Mouse (Mus musculus) gastrocnemius, postnatal 25 days (tissue): Measurements from ENCODE around the gene Psmd9. TPM values are rescaled to one million over a fixed set of nuclear protein-coding genes. Genes with fewer than 3 reads are reported as not detected.

ENCODE experiments used
- DNase-seq: peaks from one replicate; pipeline ENCODE4 v3.0.0; 2022
- total RNA-seq, 2 experiments: library from RNA; stranded (reverse); gene quantifications; 1 replicate in 1 of 2; 2 replicates in 1 of 2; pipeline ENCODE4 v1.2.3; 2021

The Psmd9 gene
- total RNA-seq, 2 experiments from 2014 or later: 14.2 to 15.2 TPM

DNA sequence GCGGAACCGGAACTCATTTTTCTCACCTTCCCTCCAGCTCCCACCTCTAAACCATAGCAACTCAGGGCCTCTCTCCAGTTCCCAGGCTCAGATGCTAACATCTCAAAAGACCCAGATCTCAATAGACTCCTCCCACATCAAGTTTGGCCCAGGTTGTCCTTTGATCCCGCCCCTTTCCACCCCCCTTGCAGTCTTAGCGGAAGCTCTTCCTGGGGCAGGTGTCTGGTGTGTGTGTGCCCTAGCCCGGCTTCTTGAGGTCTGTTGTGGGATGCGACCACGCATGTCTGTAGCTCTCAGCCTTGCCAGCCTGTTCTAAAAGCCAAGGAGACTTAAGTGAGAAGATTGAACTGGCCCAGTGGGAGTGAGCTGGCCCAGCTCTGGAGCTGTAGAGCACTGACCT is 18.6 kb upstream of the Psmd9 start:
- no peak for DNase-seq

DNA sequence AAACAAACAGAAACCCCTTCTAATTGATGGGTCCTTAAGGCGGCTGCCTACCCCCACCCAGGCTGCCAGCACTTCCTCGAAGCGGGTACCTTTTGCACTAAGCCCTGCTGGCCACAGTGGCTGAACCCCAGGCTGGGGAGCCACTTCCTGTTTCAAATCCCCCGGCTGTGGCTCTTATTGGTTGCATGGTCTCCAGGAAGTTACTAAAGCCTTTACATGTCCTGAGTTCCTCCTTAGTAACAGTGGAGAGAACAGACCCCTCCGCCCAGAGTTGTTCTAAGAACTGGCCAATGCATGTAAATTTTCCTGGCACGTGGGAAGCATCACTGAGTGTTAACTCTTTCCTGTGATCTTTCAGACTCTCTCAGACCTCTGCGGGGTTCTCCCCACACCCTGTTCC is 18.1 kb upstream of the Psmd9 start:
- DNase-seq: no peak

DNA sequence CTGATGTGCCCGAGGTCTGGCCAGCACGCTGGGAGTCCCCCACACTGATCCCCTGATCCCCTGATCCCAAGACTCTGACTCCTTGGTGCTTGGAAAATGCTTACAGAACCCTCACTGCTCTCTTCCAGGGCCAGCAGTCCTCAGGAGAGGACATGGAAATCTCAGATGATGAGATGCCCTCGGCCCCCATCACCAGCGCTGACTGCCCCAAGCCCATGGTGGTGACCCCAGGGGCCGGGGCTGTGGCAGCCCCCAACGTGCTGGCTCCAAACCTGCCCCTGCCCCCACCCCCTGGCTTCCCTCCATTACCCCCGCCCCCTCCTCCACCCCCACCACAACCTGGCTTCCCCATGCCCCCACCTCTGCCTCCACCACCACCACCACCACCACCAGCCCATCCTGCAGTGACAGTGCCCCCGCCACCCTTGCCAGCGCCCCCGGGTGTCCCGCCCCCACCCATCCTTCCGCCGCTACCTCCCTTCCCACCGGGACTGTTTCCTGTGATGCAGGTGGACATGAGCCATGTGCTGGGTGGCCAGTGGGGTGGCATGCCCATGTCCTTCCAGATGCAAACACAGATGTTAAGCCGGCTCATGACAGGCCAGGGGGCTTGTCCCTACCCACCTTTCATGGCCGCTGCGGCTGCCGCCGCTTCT is 17.4 kb upstream of the Psmd9 start:
- no peak for DNase-seq

DNA sequence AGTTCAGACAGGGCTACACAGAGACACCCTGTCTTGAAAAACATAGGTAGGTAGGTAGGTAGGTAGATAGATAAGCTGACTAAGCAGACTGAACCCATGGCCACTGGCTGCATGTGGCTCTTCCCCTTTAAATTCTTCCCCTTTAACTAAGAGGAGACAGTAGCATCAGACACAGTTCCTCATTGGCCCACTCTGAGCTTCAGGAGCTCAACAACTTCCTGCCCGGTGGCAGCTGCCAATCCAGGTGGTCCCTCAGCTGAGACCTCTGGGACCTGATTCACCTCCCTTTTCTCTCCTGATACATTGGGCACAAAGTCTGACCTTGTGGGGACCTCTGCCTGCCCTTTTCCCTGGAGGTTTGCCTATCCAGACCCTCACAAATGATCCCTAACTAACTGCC is 16.3 kb upstream of the Psmd9 start:
- DNase-seq: no peak

DNA sequence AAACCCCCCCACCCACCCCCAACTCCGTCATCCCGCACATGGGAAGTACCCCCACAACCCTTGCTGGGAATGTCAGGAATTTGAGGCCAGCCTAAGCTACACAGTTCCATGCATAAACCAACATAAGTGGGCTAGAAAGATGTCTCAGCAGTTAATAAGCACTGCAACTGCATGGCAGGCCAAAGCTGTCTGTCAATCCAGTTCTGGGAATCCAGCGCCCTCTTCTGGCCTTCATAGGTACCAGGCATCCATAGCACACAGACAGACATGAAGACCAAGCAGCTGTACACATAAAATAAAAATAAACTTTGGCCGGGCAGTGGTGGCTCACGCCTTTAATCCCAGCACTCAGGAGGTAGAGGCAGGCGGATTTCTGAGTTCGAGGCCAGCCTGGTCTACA is 13.8 kb upstream of the Psmd9 start:
- DNase-seq: peak; percentile 70

DNA sequence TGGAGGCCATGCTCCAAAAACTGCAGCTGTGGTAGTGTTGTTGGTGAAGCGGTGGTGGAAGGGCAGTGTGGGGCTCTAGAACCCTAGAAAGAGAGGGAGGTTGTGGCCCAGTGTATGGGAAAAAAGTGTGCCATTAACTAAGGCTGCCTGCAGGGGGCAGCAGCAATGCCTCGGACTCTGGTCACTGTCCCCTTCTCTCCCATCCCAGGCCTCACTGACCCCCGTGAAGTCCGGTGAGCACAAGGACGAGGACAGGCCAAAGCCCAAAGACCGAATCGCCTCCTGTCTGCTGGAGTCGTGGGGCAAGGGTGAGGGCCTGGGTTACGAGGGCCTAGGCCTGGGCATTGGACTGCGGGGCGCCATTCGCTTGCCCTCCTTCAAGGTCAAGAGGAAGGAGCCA is 12.4 kb upstream of the Psmd9 start:
- no peak for DNase-seq

DNA sequence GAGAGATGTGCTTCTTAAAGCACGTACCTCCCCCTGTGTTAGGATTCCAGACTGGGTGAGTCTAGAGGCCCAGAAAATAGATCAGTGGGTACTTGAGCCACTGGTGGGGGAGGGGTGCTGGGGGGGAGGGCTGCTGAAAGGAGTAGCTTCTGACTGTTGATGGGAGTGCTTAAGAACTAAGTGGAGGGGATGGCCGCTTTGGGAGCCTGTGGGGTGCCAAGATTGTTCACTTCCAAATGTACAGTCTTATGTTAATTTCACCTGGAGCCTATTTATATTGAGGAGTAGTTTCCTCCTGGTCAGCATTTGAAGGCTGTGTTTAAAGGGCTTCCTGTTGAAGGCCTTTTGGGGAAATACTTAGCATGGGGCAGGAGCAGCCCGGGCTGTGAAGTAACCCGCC is 11.2 kb upstream of the Psmd9 start:
- DNase-seq: no peak

DNA sequence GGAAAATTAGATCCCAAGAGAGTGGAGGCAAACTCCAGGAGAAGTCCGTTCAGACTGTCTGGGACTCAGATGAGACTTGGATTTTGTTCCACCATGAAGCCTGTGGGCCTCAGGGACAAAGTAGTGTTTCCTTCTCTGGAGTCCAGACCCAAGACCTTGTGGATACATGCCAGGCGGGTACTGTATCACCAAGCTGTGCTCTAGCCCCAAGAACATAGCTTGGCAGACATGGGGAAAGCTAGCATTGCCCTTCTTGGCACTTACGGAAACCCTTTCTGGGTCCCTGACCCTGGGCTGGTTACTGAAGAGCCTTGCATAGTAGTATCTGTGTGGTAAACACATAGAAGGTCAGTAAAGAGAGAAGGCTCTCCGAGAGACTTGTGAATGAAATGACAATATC is 9.8 kb upstream of the Psmd9 start:
- DNase-seq: no peak

DNA sequence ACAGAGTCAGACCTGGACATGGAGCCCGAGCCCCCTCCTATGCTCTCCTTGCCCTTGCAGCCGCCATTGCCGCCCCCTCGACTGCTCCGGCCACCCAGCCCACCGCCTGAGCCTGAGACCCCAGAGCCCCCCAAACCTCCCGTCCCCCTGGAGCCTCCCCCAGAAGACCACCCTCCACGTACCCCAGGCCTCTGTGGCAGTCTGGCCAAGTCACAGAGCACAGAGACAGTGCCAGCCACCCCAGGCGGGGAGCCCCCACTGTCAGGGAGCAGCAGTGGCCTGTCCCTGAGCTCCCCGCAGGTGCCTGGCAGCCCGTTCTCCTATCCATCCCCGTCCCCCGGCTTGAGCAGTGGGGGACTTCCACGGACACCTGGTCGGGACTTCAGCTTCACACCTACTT is 9.3 kb upstream of the Psmd9 start:
- no peak for DNase-seq

DNA sequence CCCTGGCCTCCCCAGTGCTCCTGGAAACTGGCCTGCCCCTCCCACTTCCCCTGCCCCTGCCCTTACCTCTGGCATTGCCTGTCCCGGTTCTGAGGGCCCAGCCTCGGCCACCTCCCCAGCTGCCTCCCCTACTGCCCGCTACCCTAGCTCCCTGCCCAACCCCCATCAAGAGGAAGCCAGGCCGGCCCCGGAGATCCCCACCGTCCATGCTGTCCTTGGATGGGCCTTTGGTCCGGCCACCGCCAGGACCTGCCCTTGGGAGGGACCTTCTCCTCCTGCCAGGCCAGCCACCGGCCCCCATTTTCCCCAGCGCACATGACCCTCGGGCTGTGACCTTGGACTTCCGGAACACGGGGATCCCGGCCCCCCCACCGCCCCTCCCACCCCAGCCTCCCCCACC is 8.9 kb upstream of the Psmd9 start:
- no peak for DNase-seq

DNA sequence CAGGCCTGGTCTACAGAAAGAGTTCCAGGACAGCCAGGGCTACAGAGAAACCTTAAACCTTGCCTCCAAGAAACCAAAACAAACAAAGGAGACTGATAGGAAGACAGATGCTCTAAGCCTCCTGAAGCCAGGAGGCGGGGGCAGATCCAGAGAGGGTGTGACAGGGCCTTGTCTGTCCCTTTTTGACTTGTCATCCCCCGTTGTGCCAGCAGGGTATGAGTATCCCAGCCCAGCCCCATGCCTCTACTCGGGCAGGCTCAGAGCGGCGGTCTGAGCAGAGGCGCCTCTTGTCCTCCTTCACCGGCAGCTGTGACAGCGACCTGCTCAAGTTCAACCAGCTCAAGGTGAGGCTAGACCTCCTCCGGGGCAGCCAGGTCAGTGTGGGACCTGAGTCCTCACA is 6.3 kb upstream of the Psmd9 start:
- no peak for DNase-seq

DNA sequence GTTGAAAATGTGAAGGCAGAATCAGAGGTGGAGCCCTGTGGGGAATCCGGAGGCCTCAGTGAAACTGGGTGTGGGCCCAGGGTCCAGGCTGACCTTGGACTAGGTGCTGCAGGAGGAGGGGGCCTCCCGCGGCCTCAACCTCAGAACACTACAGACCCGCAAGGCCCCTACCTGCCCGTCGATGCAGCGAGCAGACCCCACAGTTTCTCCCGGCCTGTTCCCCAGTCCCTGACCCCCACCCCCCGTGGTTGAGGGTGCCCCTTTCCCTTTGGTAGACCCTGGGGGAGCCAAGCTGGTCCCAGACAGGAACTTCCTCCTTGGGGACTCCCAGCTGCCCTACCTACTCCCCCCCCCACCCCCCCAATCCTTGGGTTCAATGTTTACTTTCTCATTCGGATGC is 2.8 kb upstream of the Psmd9 start:
- DNase-seq: no peak

DNA sequence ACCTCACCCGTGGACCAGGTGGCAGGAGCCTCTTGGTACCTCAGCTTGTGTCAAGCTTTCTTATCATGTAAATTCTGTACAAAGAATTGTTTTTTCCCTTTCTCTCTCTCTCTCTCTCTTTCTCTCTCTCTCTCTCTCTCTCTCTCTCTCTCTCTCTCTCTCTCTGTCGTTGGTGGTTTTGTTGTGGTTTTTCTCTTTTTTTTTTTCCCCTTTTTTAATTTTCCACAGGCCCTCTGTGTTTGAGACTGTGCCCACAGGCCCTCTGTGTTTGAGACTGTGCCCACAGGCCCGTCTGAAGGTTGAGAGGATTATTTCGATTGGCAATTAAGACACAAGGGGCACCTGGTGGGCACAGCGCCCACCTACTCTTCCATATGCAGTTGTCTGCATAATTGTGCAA is 1.6 kb upstream of the Psmd9 start:
- no peak for DNase-seq

DNA sequence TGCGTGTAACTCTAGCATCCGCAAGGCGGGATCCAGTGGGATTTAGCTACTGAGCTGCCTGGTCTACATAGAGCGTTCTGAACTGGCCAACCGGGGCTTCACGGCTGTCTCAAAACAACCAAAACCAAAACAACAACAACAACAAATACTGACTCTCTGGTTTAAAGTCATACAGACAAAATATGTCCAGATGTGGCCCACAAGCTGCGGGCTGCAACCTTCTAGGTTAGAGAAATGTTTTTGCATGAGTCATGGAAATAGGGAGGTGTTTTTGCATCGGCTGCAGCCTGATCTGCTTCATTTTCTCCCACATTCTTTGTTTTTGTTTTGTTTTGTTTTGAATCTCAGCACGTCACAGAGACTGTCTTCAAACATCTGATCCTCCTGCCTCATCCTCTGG is 1.2 kb downstream of the Psmd9 start:
- no peak for DNase-seq

DNA sequence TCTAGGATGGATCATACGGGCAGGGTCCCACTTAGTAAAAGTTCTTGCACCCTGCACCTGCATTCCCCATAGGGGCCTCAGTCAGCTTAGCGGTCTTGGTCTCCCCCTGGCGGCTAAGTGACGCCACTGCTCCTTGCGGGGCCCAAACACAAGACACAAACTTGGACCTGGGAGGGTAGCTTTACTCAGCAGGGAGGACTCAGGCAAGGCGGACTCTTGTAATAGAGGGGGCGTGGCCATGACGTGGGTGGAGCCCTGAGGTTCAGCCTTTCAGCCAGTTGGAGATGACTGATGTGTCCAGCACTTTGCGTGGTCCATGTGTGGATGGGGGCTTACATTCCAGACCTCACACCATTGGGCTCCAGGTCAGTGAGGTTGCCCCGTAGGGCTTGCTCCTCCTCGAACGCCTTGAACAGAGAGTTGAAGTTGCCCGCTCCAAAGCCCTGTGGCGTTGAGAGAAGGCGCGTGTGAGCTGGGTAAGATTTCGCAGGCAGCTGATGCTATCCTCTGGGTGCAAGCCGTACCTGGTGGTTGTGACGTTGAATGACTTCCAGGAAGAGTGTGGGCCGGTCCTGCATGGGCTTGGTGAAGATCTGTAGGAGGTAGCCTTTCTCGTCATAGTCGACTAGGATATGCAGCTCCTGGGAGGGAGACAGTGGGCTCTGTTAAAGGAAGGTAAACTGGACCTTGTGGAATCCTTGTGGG is 2.6 kb downstream of the Psmd9 start:
- peak; percentile 72 for DNase-seq

DNA sequence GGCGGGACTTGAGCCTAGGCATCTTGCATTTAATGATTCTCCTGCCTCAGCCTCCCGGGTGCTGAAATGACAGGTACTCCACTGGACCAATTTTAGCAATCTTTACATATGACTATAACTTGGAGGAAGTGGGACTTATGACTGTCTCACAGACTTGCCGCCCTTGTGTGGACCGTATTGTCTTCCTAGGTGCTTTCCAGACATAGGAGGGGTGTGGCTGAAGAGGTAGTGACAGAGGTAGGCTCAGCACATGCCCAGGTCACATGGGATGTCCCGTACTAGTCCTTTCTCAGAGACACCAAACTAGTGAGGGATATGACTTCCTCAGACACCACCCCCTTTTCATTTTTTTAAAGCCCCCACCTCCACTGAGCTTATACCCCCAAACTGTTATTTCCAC is 9.6 kb downstream of the Psmd9 start:
- no peak for DNase-seq

DNA sequence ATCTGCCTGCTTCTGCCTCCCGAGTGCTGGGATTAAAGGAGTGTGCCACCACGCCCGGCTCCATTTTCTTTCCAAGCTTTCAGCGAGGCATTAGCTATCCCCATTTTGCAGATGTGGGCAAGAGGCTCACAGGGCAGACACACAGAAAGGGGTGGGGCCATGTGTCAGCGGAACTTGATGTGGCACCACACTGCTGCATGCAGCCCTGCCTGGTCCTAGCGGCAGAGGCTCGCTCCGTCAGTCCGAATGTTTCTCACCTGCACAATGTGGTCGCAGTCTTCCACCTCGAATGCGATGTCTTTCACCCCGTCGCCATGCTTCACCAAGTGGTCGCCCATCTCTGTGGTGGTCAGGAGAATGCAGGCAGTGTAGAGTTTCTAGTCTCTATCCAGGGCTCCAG is 11.2 kb downstream of the Psmd9 start:
- DNase-seq: no peak

DNA sequence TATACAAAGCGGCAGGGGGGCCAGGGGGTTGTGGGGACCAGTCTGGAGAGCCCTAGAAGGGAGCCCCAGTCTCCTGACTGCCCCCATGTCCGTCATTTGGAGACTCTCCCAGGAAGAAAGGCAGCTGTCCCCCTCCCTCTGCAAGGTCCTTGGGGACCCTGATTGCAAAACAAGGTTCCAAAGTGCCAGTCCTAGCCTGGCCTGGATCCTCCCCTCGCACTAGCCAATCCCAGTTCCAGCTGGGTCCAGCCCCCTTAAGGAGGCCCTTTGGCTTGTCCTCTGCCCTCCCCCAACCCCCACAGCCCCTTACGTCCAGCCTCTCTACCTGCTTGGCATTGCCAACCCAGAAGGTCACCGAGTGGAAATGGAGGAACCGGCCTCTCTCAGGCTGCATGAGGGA is 12.3 kb downstream of the Psmd9 start:
- peak; percentile 33 for DNase-seq

DNA sequence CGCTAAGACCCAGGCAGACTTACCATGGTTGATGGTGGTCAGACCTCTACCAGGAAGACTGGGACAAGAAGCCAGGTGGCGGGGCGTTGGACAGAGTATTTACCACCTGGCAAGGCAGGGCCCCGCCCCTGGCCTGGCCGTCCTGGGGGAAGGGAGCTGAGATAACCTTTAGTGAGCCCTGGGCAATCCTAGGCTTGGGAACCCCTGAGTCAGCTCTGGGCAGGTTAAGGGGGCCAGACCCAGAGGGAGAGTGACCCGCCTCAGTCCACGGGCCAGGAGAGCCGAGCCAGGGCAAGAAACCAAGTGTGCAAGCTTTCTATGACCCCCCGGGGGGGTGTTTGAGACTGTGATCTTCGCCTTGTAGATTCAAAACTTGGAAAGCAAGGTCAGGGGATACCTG is 13.4 kb downstream of the Psmd9 start, which contains the start of gene Hpd:
Gene Hpd, minus strand, starts transcription at position 77 of the 400 bp plus-strand sequence.
- DNase-seq: no peak

DNA sequence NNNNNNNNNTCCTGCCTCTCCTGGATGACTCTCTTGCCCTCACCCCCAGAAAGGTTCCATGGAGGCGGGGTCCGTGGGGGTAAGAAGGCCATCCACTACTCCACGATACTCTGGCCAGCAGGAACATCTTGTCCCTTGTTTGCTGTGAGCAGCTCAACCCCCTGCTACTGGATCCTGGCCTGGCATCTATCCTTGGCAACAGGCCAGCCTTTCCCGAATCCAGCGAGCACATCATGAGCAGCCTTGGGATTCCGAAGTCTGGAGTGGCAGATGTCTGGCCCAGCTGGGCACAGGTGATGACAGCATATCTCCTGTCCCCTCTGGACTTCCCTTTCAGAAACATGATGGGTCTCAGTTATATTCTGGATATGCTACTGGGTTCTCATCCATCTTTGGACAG is 16.8 kb downstream of the Psmd9 start:
- no peak for DNase-seq

DNA sequence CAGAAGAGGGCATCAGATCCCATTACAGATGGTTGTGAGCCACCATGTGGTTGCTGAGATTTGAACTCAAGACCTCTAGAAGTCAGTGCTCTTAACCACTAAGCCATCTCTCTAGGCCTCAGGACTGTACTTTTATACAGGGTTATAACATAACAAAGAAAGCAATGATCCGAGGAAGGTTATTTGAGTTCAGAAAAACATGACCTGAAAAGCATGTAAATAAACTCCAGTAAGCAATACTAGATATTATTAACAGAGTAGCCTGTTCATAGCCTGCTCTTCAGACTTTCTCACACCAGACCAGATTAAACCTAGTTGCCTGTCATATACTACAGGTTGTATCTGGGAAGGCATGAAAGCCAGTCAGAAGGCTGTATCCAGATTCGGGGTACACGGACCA is 18.1 kb downstream of the Psmd9 start:
- DNase-seq: no peak

DNA sequence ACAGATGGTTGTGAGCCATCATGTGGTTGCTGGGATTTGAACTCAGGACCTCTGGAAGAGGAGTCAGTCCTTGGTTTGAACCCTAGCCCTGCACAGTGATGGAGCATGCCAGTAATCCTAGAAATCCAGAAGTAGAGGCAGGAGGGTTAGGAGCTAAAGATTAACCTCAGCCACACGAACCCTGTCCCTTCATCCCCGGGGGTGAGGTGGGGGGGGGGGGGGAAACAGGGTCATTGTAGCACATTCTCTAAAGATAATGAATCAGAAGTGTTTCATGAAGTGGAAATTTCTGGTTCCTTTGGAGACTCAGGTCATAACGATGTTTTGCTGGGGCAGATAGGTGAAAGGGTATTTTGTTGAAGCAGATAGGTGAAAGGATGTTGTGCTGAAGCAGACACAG is 21.7 kb downstream of the Psmd9 start:
- DNase-seq: no peak

DNA sequence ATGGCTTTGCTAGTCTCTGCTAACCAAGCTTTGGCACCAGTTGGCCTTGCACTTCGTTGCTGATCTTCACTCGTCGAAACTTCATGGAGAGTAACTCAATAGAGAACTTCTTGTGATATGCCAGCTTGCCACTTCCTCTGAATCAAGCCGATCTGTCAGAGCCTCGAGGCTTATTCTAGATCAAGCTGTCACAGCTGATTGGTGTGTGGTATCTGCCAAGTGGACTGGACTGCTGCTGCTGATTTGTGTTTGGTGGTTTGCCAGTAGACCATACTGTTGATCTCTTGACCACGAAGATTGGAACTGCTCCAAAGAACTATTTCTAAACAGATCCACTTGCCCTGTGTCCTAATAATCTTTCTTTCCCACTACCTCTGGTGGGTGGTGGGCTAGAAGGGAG is 22.2 kb downstream of the Psmd9 start:
- no peak for DNase-seq

DNA sequence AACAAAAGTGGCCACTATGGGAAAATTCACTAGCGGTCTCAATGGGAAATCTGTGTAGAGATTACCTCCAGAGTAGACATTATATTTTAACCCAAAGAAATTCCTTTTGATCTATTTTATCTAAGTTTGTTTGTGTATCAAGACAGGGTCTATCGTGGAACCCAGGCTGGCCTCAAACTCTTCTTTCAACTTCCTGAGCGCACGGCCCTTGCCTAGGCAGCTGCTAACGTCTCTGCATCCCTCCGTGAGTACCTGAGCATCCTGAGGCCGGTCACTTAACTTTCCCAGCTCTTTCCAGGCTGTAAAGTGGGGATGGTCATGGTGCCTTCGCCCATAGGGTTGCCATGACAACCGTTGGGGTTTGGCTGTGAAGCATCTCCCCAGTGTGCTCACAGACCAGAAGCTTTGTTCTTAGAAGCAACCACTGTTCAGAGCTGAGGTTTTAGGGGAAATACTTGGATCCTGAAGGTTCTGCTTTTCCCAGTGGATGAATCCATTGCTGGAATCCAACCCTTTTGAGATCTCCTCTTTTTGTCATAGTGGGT is 23.5 kb downstream of the Psmd9 start:
- no peak for DNase-seq
